Mouse (Mus musculus) effector memory CD4-positive, alpha-beta T cell, adult 7 months (primary cell): ENCODE results near the gene Fnbp1l. TPM values are rescaled to one million over a fixed set of nuclear protein-coding genes. Genes with fewer than 3 reads are reported as not detected.

Experiments
- polyA plus RNA-seq: library from polyadenylated mRNA; unstranded; fragments of 100-300 nt; shearing (Covaris generic); gene quantifications from one replicate; pipeline ENCODE4 v1.2.1, GENCODE M21; 2017

Gene Fnbp1l
- polyA plus RNA-seq, result 0.26 TPM

GRCm38 (mm10) chr3:122618991-122619930, at the start of gene Fnbp1l:
Gene Fnbp1l, minus strand, starts transcription at chr3:122619715.

Other genes starting within 250 kb of the Fnbp1l start
- 0.27 TPM for gene Pde5a, start 109.2 kb upstream of the Fnbp1l start, polyA plus RNA-seq